Mouse (Mus musculus): ENCODE data around the gene 2410002F23Rik.
"Not testable (repeated sequence)": the region's sequence is repeated elsewhere in the genome, so short reads cannot be mapped to it uniquely, and the experiment has no call there.

The 2410002F23Rik gene

DNA sequence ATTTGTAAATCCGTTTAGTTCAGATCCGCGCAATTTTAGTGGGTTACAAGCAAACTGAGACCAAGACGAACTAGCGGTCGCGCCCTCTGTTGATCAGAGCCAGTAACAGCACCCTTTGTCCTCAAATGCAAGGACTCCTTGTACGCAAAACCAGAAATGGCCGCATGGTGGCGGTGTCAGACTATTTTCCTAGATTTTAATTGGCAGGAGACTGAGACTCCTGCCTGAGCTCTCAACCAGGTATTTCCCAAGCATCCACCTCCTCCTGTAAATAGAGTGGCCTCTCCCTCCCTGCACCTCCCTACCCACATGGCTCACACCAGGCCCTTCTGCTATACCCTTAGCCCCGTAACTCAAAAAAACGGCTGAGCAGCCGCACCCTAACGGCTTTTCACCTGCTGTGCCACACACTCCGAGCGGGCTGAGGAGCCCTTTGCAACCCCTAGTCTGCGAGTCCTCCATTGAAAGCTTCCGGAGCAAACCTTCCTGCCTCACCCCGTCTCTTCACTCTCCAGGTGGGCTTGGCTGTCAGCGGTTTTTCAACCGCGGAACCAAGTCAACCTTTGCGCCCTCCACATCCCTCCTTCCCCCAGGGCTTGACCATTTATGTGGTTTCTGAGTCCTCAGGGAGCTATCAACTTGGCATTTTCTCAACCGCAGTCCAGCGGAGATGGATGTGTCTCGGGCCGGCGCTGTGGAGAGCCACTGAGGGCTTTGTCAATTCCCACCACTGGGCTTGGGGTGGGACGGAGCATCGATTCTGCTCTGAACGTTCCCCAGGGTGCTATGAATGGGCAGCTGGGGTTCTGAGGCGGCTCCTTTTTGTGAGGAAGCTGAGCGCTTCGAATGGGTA lies 16.5 kb downstream of the 2410002F23Rik start:
- peak; percentile 74 for DNase-seq (ENCODE audit: low spot score)

DNA sequence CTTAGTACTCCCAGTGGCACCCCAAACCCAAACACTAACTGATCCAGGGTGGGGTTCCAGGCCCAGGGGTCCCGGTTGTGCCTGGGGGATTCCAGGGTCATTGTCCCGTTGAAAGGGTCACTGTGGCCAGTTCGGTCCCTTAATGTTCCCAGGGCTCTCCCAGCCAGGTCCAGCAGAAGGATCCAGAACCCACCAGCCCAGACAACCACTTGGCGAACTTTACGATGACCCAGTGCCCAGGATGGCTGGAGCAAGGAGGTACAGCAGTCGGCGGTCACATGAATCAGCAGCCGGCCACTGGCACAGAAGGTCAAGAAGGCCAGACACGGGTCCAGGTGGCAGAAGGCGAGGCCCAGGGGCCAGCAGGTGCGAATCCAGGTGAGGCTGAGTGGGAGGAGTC lies 21.6 kb downstream of the 2410002F23Rik start:
- DNase-seq (ENCODE audit: low spot score) = no peak

DNA sequence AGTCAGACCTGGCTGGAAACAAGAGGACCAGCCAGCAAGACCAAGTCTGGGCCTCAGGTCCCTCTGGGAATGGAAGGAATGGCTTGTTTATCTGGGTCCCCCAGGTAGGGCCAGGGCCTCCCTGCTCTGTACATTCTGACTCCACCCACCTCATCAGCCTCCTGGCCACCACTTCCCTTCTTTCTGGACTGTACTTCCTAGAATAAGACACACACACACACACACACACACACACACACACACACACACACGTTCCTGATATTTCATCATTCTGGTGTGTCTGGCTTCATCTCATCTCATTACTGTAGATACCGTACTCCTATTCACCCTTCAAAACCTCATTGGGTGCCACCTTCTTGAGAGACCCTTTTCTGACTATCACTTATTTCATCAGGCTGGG lies 22.9 kb downstream of the 2410002F23Rik start:
- no peak for DNase-seq (ENCODE audit: low spot score)

DNA sequence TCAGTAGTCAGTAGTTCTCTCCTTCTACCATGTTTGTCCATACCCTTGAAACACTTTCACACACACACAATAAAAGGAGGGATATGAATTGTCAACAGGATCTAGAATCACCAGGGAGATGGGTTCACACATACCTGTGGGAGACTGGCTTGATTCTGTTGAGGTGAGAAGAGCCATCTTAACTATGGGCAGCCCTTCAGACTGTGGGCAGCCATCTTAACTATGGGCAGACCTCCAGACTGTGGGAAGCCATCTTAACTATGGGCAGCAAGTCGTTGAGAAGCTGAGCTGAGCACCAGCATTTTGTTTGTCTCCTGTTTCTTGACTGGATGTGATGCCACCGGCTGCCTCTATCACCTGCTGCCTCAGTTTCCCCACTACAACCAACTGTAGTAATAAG lies 24.8 kb downstream of the 2410002F23Rik start:
- DNase-seq (ENCODE audit: low spot score) = no peak

DNA sequence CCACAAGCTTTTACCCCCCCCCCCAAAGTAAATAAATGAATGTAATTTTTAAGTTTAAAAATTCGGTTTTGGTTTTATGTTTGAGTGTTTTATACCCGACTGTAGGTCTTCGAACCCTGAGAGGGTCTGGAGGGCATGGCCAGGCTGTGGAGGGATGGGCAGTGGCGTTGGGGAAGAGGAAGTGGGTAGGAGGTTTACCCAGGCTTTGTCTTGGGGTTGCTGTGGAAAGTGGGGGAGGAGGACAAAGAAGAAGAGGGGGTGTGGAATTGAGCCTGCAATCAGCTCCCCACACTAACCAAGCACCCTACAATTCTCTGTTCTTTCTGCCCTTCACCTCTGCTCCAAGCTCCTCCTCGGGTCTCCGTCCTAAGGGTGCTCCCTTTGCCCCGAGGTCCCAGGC lies 26.0 kb downstream of the 2410002F23Rik start:
- no peak for DNase-seq (ENCODE audit: low spot score)

DNA sequence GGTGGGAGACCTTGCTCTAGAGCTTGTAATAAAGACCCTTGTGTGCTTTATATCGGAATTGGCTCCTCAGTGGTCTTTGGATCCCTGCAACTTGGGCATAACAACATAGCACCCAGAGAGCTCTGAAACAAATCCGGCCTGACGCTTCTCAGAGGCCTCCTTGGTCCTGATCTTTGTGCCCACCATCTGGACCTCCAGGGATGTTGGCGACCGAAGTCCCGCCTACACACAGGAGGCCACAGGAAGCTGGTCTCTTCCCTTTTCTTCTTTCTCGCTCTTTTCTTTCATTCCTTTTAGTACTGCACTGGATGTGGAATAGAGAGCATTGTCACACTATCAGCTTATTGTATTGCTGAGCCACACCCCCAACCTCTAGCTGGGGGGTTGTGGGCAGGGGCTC lies 26.9 kb downstream of the 2410002F23Rik start:
- no peak for DNase-seq (ENCODE audit: low spot score)

DNA sequence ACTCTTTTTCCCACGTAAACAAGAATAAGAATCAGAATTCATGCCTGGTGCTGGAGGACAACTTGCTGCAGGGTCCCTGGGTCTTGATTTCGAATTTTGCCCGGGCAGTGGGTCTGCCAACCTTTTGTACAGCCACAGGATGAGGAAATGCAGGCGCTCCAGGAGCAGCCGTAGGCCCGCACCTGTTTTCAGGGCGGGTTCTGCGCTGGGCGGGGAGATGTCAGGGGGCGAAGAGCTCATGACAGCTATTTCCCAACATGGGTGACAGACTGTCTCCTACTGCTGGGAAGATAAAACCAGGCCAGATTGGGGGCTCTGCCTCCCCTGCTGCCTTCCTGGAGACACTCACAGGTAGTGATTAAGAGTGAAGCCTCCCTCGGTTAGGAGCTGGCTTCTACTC lies 27.6 kb downstream of the 2410002F23Rik start:
- DNase-seq (ENCODE audit: low spot score) = no peak

DNA sequence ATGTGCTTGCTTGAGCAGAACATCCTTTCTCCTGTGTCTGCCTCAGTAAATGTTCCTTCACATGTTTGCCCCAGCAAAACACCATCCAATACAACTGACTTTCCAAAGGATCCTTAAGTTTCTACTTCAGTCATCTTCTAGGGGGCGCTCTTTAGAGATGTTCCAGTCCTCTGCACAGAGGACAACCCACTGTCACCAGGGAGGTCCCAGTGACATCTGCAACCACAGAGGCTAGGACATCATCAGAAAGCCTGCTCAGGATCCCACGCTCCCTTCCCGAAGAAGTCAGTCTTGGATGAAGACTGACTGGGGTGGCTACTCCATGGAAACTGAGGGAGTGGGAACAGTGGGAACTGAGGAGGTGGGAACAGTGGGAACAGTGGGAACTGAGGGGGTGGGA lies 29.0 kb downstream of the 2410002F23Rik start:
- DNase-seq (ENCODE audit: low spot score) = no peak

DNA sequence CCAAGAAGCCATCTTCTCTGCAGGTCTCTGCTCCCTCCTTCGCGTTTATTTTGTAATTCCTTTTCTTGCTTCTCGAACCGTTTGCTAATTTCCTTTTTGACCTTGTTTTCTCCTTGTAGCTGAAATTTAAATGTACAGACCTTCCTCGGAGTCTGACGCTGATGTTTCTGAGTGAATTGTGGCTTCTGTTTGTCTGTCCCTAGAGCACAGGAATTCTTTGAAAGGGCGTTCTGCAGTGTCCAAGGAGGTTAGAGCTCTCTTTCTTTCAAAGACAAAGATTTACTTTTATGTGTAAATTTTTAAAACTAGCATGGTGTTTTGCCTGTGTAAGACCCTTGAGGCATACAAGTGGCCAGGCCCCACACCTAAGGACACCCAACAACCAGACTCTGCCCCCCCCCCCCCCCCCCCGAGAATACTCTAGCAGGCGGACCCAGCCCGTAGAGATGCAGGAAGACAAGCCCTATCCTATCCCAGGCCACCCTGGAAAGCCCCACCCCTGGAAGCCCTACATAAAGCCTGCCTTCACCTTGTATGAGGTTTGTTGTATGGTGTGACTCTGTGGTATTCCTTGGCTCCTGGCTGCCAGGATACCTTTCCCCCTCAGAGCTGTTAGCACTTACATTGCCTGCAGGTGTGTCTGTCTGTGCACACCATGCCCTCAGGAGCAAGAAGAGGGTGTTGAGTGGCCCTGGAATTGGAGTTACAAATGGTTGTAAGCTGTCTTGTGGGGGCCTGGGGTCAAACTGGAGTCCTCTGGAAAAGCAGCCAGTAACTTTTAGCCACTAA lies 30.1 kb downstream of the 2410002F23Rik start:
- no peak for DNase-seq (ENCODE audit: low spot score)

DNA sequence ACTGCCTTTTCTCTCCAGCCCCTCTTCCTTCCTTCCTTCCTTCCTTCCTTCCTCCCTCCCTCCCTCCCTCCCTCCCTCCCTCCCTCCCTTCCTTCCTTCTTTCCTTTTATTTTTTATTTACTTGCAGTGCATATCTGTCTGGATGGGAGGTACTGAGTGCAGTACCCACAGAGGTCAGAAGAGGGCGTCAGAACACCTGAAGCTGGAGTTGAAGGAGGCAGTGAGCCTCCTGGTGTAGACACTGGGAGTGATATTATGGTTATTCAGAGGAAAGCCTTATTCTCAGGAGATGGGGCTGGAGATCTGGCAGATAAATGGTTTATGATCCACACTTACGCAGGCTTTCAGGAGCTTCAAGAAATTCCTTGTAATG lies 30.7 kb downstream of the 2410002F23Rik start:
- DNase-seq (ENCODE audit: low spot score) = no peak

DNA sequence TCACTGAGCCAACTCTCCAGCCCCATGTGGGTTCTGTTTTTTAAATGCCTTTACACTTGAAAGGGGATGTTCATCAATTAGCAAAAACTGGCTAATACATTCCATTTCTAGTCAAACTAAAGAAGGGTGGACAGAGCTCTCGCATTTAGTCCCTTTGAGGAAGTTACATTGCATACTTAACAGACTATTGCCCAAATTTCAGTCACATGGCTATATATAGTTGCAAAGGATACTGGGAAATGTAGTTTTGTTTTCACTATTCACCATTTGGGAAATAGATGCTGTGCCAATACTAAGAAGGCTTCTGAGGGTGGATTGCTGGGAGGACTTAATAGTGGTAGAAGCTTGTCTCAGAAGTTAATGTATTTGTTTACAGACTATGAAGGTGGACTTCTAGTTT lies 34.4 kb downstream of the 2410002F23Rik start:
- DNase-seq (ENCODE audit: low spot score) = no peak

DNA sequence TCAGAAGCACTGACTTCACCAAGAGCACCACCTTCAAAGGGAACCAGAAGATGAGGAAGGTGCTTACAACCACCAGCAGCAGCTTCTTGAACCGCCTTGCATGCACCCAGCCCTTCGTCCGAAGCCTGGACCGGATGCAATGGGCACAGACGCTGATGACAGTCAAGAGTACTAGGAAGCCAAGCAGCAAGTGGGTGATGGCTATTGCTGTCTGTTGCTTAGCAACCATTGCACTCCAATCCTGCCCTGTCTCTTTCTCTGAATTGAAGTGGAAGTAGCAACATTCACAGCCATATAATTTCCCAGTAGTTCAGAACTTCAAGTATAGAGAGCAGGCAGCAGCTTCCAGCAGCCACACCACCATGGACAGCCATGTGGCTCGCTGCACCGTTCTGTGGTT lies 35.1 kb downstream of the 2410002F23Rik start:
- no peak for DNase-seq (ENCODE audit: low spot score)

DNA sequence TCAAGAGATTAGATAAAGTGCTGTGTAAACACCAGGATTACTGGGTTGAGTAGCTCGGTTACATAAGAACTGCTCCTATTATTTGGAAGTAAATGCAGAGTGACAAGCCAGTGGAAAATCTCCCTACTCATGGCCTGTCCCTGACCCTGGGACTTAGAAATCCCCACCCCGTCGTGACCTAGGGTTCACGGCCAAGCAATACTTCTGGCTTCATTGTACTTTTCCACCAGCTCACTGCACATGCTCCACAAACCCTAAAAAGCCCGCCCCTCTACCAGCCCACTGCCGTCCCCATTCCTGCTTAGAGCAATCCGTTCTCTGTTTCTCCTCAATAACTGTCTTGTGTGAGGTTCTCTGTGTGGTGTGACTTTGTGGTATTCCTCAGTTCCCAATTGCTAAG lies 41.2 kb downstream of the 2410002F23Rik start:
- no peak for DNase-seq (ENCODE audit: low spot score)

DNA sequence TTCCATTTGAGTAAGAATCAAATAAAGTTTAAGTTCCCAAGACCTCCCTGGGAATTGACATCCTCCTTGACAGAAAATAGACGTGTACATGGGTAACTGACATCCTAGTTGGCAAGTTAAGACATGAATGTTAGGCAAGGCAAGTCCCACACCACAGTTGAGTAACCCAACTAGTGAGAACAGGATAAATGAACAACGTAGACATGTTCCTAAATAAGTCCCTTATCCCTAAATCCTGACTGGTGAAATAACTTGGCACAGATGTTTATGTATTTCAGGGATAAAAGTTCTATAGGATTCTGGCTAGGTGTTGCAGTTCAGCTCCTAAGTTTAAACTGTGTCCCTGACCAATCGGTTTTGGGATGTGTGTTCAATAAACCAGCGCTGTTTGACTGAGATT lies 44.5 kb downstream of the 2410002F23Rik start:
- no peak for DNase-seq (ENCODE audit: low spot score)

DNA sequence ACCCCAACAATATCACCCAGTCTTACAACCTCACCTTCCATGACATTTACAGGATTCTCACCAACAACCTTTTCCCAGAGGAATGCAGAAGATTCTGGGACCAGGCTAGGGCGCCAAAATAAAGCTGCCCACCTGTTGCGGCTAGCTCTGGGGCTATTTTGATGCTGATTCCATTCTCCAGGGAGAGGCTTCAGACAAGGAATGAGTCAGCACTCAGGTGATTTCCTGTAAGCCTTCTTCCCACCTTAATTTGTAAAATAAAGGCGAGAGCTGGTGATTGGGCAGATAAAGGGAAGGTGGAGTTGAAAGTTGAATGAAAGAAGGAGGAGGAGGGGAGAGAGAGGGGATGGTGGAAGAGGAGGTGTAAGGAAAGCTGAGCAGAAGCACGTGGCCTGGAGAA lies 44.9 kb downstream of the 2410002F23Rik start:
- DNase-seq (ENCODE audit: low spot score) = no peak

DNA sequence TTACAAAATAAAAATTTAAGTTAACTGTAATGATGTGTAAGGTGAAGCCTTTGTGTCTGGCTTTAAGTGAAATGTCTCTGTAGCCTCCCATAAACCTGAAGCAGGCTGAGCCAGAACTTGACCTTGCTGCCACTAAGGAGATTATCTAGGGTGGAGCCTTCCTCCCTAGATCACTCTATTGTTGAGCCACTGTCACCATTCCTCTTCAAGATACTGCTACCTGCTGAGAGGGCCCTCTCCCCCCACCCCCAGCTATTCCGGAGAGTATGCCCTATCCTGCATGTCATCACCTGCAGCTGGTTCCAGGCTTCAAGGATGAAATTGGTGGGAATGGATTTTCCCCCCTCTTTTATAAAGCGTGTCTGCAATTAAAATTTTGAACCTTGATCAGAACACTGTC lies 51.0 kb downstream of the 2410002F23Rik start:
- DNase-seq (ENCODE audit: low spot score) = not testable (repeated sequence)

Measured in ovary, adult 18-20 months (tissue).